Mouse (Mus musculus) macrophage (primary cell): Measurements from ENCODE around the gene 3110082I17Rik. TPM values are rescaled to one million over a fixed set of nuclear protein-coding genes. Genes with fewer than 3 reads are reported as not detected.

Experiments used
- H3K27ac ChIP-seq: fragments of 350-480 bp; formaldehyde crosslinking; 2 replicates; pipeline ENCODE4 v1.9.0; 2021
- H3K36me3 ChIP-seq: fragments of 350-480 bp; formaldehyde crosslinking; 2 replicates; pipeline ENCODE4 v1.9.0; 2021; ENCODE audit errors: inconsistent target
- H3K4me3 ChIP-seq: fragments of 350-480 bp; formaldehyde crosslinking; 2 replicates; pipeline ENCODE4 v1.9.0; 2021; ENCODE audit errors: inconsistent target
- H3K79me2 ChIP-seq: fragments of 350-480 bp; formaldehyde crosslinking; 2 replicates; pipeline ENCODE4 v1.9.0; 2021; ENCODE audit errors: inconsistent target
- WGBS: methylation state at CpG from one replicate; pipeline ENCODE4 v1.1.7; 2026; ENCODE audit warnings: inconsistent platforms; ENCODE audit not compliant: missing documents; 5-methylcytosine and 5-hydroxymethylcytosine counted together
- polyA plus RNA-seq: library from polyadenylated mRNA; stranded (reverse); fragments of 250-400 nt; gene quantifications from 3 replicates; pipeline ENCODE4 v1.2.4, GENCODE M21; 2018; ENCODE audit warnings: inconsistent platforms

The 3110082I17Rik gene
- polyA plus RNA-seq, 1 experiment from 2014 or later = 24.1 TPM

- 25% methylated on average over 7 of the region's 7 CpGs for WGBS
- peak overlapping the region; percentile 33 for H3K4me3 ChIP-seq
- H3K36me3 ChIP-seq = no peaks in the 10 kb centered on the region
- H3K27ac ChIP-seq = peak overlapping the region; percentile 99
- H3K79me2 ChIP-seq = peaks cover 61% of the 10 kb centered on the region
Measured at GRCm38 (mm10) chr5:139378271-139378556, 82.1 kb downstream of the 3110082I17Rik start.

GRCm38 (mm10) chr5:139377468-139378270, 82.7 kb downstream of the 3110082I17Rik start, which contains the start of gene Gpr146:
TSS of gene Gpr146 (plus strand) at chr5:139377697.
- whole genome bisulfite sequencing = 15% methylated on average over 18 of the region's 18 CpGs
- no peaks in the 10 kb centered on the region for H3K36me3 ChIP-seq
- H3K79me2 ChIP-seq = peaks cover 55% of the 10 kb centered on the region
- H3K4me3 ChIP-seq = peak within 1 kb of the TSS; percentile 33
- peak within 1 kb of the TSS; percentile 99 for H3K27ac ChIP-seq

GRCm38 (mm10) chr5:139374841-139375240, 85.5 kb downstream of the 3110082I17Rik start:
- 100% methylated on average over 2 of the region's 2 CpGs for WGBS
- Histone ChIP-seq H3K79me2 (peaks cover 54% of the 10 kb centered on the region), H3K27ac (0 out of 2 replicates have a peak overlapping the region, but pooled peaks have one; percentile 71), H3K4me3 (no peak overlapping the region), H3K36me3 (no peaks in the 10 kb centered on the region)

- WGBS = 68% methylated on average over 5 of the region's 6 CpGs
- H3K79me2 ChIP-seq = peaks cover 54% of the 10 kb centered on the region
- no peaks in the 10 kb centered on the region for H3K36me3 ChIP-seq
- peak overlapping the region; percentile 71 for H3K27ac ChIP-seq
- H3K4me3 ChIP-seq = no peak overlapping the region
Measured at GRCm38 (mm10) chr5:139373889-139374444, 86.4 kb downstream of the 3110082I17Rik start.

GRCm38 (mm10) chr5:139373126-139373525, 87.2 kb downstream of the 3110082I17Rik start:
- 22% methylated on average over 3 of the region's 3 CpGs for WGBS
- Histone ChIP-seq H3K4me3 (no peak overlapping the region), H3K27ac (peak overlapping the region; percentile 71), H3K79me2 (peaks cover 54% of the 10 kb centered on the region), H3K36me3 (no peaks in the 10 kb centered on the region)

- WGBS = 2% methylated on average over 39 of the region's 39 CpGs
- Histone ChIP-seq H3K27ac (peak overlapping the region; percentile 99), H3K4me3 (peak overlapping the region; percentile 73), H3K36me3 (no peaks in the 10 kb centered on the region), H3K79me2 (peaks cover 60% of the 10 kb centered on the region)
Measured at GRCm38 (mm10) chr5:139371631-139372401, 88.5 kb downstream of the 3110082I17Rik start.

GRCm38 (mm10) chr5:139371118-139371517, 89.2 kb downstream of the 3110082I17Rik start:
- H3K79me2 ChIP-seq = peaks cover 53% of the 10 kb centered on the region
- peak overlapping the region; percentile 99 for H3K27ac ChIP-seq
- WGBS = 20% methylated on average over 5 of the region's 5 CpGs
- H3K4me3 ChIP-seq = peak overlapping the region; percentile 73
- H3K36me3 ChIP-seq = no peaks in the 10 kb centered on the region

GRCm38 (mm10) chr5:139370336-139370735, 90.0 kb downstream of the 3110082I17Rik start:
- H3K4me3 ChIP-seq = peak overlapping the region; percentile 73; the same call in 1 of the 2 replicates
- peak overlapping the region; percentile 99 for H3K27ac ChIP-seq
- WGBS = 92% methylated on average over 6 of the region's 6 CpGs
- no peaks in the 10 kb centered on the region for H3K36me3 ChIP-seq
- H3K79me2 ChIP-seq = peaks cover 48% of the 10 kb centered on the region

GRCm38 (mm10) chr5:139368638-139369320, 91.5 kb downstream of the 3110082I17Rik start:
- Histone ChIP-seq H3K36me3 (no peaks in the 10 kb centered on the region), H3K79me2 (peaks cover 48% of the 10 kb centered on the region), H3K27ac (no peak overlapping the region), H3K4me3 (no peak overlapping the region)
- 97% methylated on average over 11 of the region's 11 CpGs for WGBS

GRCm38 (mm10) chr5:139367884-139368458, 92.4 kb downstream of the 3110082I17Rik start:
- peak overlapping the region; percentile 98 for H3K27ac ChIP-seq
- no peaks in the 10 kb centered on the region for H3K36me3 ChIP-seq
- no peak overlapping the region for H3K4me3 ChIP-seq
- WGBS = 95% methylated on average over 4 of the region's 4 CpGs
- peaks cover 48% of the 10 kb centered on the region for H3K79me2 ChIP-seq

GRCm38 (mm10) chr5:139366484-139366883, 93.8 kb downstream of the 3110082I17Rik start:
- Histone ChIP-seq H3K4me3 (no peak overlapping the region), H3K36me3 (no peaks in the 10 kb centered on the region), H3K79me2 (peaks cover 44% of the 10 kb centered on the region), H3K27ac (peak overlapping the region; percentile 98)
- 30% methylated on average over 11 of the region's 11 CpGs for WGBS

- WGBS = 0% methylated on average over 1 of the region's 1 CpGs
- Histone ChIP-seq H3K27ac (peak overlapping the region; percentile 98), H3K79me2 (peaks cover 38% of the 10 kb centered on the region), H3K36me3 (no peaks in the 10 kb centered on the region; the same call in 1 of the 2 replicates), H3K4me3 (no peak overlapping the region)
Measured at GRCm38 (mm10) chr5:139365827-139366226, 94.5 kb downstream of the 3110082I17Rik start.

- 14% methylated on average over 5 of the region's 5 CpGs for WGBS
- H3K27ac ChIP-seq = peak overlapping the region; percentile 98
Measured at GRCm38 (mm10) chr5:139364911-139365571, 95.3 kb downstream of the 3110082I17Rik start.

More at GRCm38 (mm10) chr5:139364911-139365571, 95.3 kb downstream of the 3110082I17Rik start:
- Histone ChIP-seq H3K79me2 (peaks cover 30% of the 10 kb centered on the region), H3K4me3 (no peak overlapping the region), H3K36me3 (no peaks in the 10 kb centered on the region; the same call in 1 of the 2 replicates)
